Mouse (Mus musculus) heart, embryonic 15.5 days (tissue): Measurements from ENCODE around the gene Hspg2. TPM values are rescaled to one million over a fixed set of nuclear protein-coding genes. Genes with fewer than 3 reads are reported as not detected.

Experiments
- ATAC-seq: fragments of 200-750 bp; cut with Nextera tagmentation; replicated peaks from 2 replicates; pipeline ENCODE4 v1.8.0; 2017; ENCODE audit warnings: low read depth, moderate TSS enrichment; ENCODE audit not compliant: insufficient number of reproducible peaks, insufficient read depth, low FRiP score
- H3K27ac ChIP-seq: fragments of 300-500 bp; sonication (generic); 2 replicates; pipeline ENCODE4 v1.5.1; 2015; ENCODE audit warnings: mild to moderate bottlenecking, inconsistent platforms
- H3K27me3 ChIP-seq: fragments of 300-500 bp; sonication (generic); 2 replicates; pipeline ENCODE4 v1.6.1; 2015; ENCODE audit warnings: inconsistent platforms
- H3K36me3 ChIP-seq: fragments of 300-500 bp; sonication (generic); 2 replicates; pipeline ENCODE4 v1.6.1; 2015; ENCODE audit warnings: mild to moderate bottlenecking, inconsistent platforms
- H3K4me1 ChIP-seq: fragments of 300-500 bp; sonication (generic); replicated peaks from 2 replicates; pipeline ENCODE4 v1.6.1; 2015; ENCODE audit warnings: inconsistent platforms
- H3K4me2 ChIP-seq: fragments of 300-500 bp; sonication (generic); 2 replicates; pipeline ENCODE4 v1.6.1; 2015; ENCODE audit warnings: inconsistent platforms, mild to moderate bottlenecking, moderate library complexity
- H3K4me3 ChIP-seq: fragments of 300-500 bp; sonication (generic); 2 replicates; pipeline ENCODE4 v1.5.1; 2015; ENCODE audit warnings: mild to moderate bottlenecking, inconsistent platforms
- H3K9ac ChIP-seq: fragments of 300-500 bp; sonication (generic); 2 replicates; pipeline ENCODE4 v1.6.1; 2015; ENCODE audit warnings: mild to moderate bottlenecking, inconsistent platforms
- H3K9me3 ChIP-seq: fragments of 300-500 bp; sonication (generic); replicated peaks from 2 replicates; pipeline ENCODE4 v1.6.1; 2016; ENCODE audit warnings: inconsistent platforms
- WGBS: fragments of 180-500 bp; shearing (Covaris S2); methylation state at CpG from one replicate; pipeline ENCODE4 v1.1.7; 2015; ENCODE audit warnings: mixed read lengths; 5-methylcytosine and 5-hydroxymethylcytosine counted together
- polyA plus RNA-seq: library from polyadenylated mRNA; unstranded; fragments of >200 nt; fragmentation: Nextera tagmentation; extraction: Ambion mirVana; gene quantifications from 2 replicates; pipeline ENCODE4 v1.2.1, GENCODE M21; 2015

Gene Hspg2
- polyA plus RNA-seq, 1 experiment from 2014 or later: 41.3 TPM

DNA sequence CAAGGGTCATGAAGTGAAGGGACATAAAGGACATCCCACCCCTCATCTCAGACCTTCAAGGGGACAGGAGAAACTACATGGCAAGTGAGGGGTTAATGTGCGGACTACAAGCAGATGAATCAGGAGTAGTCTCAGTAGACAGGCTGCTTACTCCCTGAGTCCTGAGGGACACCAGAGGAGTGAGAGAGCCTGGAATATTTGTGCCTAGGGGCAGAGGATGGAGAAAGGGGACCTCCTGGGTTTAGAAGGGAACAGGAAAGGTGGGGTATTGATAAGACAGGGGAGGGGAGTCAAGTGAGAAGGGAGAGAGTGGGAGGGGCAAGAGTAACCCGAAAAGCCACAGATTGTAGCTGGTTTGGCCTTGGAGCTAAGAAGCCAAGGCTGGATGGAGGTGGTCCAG lies 19.9 kb upstream of the Hspg2 start:
- peak overlapping the region; percentile 76 for H3K27ac ChIP-seq

GRCm38 (mm10) chr4:137449132-137449531 lies 19.4 kb upstream of the Hspg2 start:
- H3K9me3 ChIP-seq: no peaks in the 10 kb centered on the region

More for the DNA sequence above, 19.9 kb upstream of the Hspg2 start:
- Histone ChIP-seq H3K9me3 (no peaks in the 10 kb centered on the region), H3K36me3 (no peaks in the 10 kb centered on the region), H3K4me3 (no peak overlapping the region), H3K4me1 (peaks cover 26% of the 10 kb centered on the region), H3K4me2 (peak overlapping the region; percentile 16), H3K27me3 (no peaks in the 10 kb centered on the region), H3K9ac (0 out of 2 replicates have a peak overlapping the region, but pooled peaks have one; percentile 14)
- 29% methylated on average over 2 of the region's 2 CpGs for WGBS
- no peak for ATAC-seq

DNA sequence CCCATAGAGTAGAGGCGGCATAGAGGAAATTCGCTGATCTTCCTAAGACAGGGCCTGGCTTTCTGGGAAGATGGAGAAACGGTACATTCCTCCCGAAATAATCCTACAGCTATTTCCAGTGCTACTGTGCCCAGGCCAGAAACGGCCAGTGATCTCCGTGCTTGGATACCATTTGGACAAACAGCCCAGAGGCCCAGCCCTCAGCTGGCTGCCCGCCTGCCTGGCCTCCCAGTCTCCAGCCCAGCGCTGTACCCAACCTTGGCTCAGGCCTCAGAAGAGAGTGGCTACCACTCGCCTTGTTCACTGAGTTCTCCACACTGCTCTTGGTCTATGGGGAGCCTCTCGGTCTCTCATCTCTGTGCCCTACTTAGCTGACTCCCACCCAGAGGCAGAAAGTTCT lies 18.9 kb upstream of the Hspg2 start:
- Histone ChIP-seq H3K4me2 (no peak overlapping the region), H3K4me1 (peaks cover 30% of the 10 kb centered on the region), H3K27ac (peak overlapping the region; percentile 76), H3K9me3 (no peaks in the 10 kb centered on the region), H3K9ac (no peak overlapping the region), H3K4me3 (no peak overlapping the region), H3K27me3 (no peaks in the 10 kb centered on the region), H3K36me3 (no peaks in the 10 kb centered on the region)
- WGBS: 67% methylated on average over 10 of the region's 10 CpGs
- ATAC-seq: 0 out of 2 replicates have a peak, but pooled peaks have one; percentile 20

More at GRCm38 (mm10) chr4:137449132-137449531, 19.4 kb upstream of the Hspg2 start:
- ATAC-seq: no peak
- WGBS: 37% methylated on average over 2 of the region's 2 CpGs
- Histone ChIP-seq H3K27me3 (no peaks in the 10 kb centered on the region), H3K27ac (peak overlapping the region; percentile 76), H3K9ac (no peak overlapping the region), H3K4me3 (no peak overlapping the region), H3K36me3 (no peaks in the 10 kb centered on the region), H3K4me1 (peaks cover 30% of the 10 kb centered on the region), H3K4me2 (no peak overlapping the region)

- 89% methylated on average over 6 of the region's 6 CpGs for WGBS
- Histone ChIP-seq H3K4me1 (peaks cover 35% of the 10 kb centered on the region), H3K9me3 (no peaks in the 10 kb centered on the region), H3K27ac (no peak overlapping the region), H3K4me3 (no peak overlapping the region), H3K27me3 (no peaks in the 10 kb centered on the region), H3K9ac (no peak overlapping the region), H3K4me2 (no peak overlapping the region), H3K36me3 (no peaks in the 10 kb centered on the region)
- no peak for ATAC-seq
Measured at GRCm38 (mm10) chr4:137452190-137452589, 16.4 kb upstream of the Hspg2 start.

GRCm38 (mm10) chr4:137453234-137453767 lies 15.3 kb upstream of the Hspg2 start, which contains the start of gene 1700013G24Rik:
TSS of gene 1700013G24Rik (plus strand) at chr4:137453284.
- Histone ChIP-seq H3K27me3 (no peaks in the 10 kb centered on the region), H3K36me3 (no peaks in the 10 kb centered on the region), H3K27ac (no peak within 1 kb of the TSS), H3K9ac (no peak within 1 kb of the TSS), H3K4me1 (peaks cover 30% of the 10 kb centered on the region), H3K4me2 (no peak within 1 kb of the TSS), H3K9me3 (no peaks in the 10 kb centered on the region), H3K4me3 (no peak within 1 kb of the TSS)
- WGBS: 87% methylated on average over 8 of the region's 8 CpGs
- no peak for ATAC-seq

DNA sequence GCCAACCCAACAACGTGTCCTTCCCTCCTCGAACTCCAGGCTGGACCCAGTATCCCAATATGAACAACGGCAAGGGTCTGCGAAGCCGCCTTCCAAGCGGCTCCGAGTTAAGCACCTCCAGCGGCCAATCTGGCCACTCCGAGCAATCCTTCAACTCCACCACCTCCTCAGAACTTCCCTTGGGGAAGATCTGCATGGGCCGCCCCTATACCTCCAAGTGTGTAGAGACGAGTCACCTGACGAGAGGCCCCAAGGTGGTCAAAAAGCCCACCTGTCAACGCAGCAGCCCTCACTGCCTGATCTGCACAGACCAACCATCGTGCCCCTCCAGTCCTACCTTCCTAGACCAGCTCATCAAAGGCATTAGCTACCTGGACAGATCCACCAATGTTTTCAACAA lies 14.0 kb upstream of the Hspg2 start:
- no peaks in the 10 kb centered on the region for H3K36me3 ChIP-seq
- H3K4me2 ChIP-seq: no peak overlapping the region
- no peak overlapping the region for H3K27ac ChIP-seq
- no peak overlapping the region for H3K4me3 ChIP-seq
- no peaks in the 10 kb centered on the region for H3K27me3 ChIP-seq
- H3K4me1 ChIP-seq: peaks cover 20% of the 10 kb centered on the region; the same call in 1 of the 2 replicates
- no peak for ATAC-seq
- WGBS: 83% methylated on average over 14 of the region's 14 CpGs
- H3K9me3 ChIP-seq: no peaks in the 10 kb centered on the region
- no peak overlapping the region for H3K9ac ChIP-seq

DNA sequence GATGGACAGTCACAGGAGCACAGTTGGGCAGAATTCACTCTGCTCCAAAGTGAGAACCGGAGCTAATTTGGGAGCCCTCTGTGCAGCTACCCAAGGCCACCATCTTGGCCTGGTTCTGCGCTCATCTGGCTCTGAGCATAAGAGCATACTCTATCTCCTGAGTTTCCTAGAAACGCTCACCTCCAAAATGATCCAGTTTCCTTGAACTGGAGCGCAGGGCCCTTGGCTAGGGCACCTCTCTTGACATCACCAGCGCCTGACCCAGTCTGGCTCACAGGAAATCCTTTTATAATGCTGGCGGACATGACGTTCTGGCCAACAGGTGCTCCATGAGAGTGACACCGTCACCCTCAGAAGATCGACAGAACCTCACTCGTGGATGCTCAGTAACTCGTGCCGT lies 12.0 kb upstream of the Hspg2 start:
- H3K9me3 ChIP-seq: no peaks in the 10 kb centered on the region
- no peaks in the 10 kb centered on the region for H3K36me3 ChIP-seq
- H3K4me2 ChIP-seq: no peak overlapping the region
- H3K9ac ChIP-seq: no peak overlapping the region
- H3K4me1 ChIP-seq: peaks cover 20% of the 10 kb centered on the region
- no peaks in the 10 kb centered on the region for H3K27me3 ChIP-seq
- no peak overlapping the region for H3K27ac ChIP-seq
- no peak overlapping the region for H3K4me3 ChIP-seq
- WGBS: 83% methylated on average over 12 of the region's 12 CpGs
- ATAC-seq: no peak

DNA sequence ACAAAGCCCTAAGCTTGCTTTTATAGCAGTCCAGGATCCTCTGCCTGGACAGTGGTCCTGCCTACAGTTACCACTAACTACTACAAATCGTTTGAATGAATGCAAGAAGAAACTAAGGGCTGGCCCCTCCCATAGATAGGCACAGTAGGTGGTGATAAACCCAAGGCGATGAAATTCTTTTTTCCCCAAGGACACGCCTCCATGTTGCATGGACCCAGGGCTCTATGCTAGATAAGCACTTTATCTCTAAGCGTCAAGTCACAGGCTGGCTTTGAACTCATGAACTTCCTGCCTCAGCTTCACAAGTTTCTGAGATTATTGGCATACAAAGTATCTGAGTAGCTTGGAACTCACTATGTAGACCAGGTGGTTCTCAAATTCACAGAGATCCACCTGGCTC lies 11.3 kb upstream of the Hspg2 start:
- 30% methylated on average over 4 of the region's 4 CpGs for WGBS
- Histone ChIP-seq H3K27ac (no peak overlapping the region), H3K9ac (no peak overlapping the region), H3K4me2 (no peak overlapping the region), H3K4me1 (peaks cover 22% of the 10 kb centered on the region), H3K4me3 (no peak overlapping the region), H3K36me3 (no peaks in the 10 kb centered on the region), H3K9me3 (no peaks in the 10 kb centered on the region), H3K27me3 (no peaks in the 10 kb centered on the region)
- ATAC-seq: no peak

GRCm38 (mm10) chr4:137458310-137458709 lies 10.3 kb upstream of the Hspg2 start:
- ATAC-seq: no peak
- Histone ChIP-seq H3K27ac (no peak overlapping the region), H3K4me3 (no peak overlapping the region), H3K9ac (no peak overlapping the region), H3K27me3 (no peaks in the 10 kb centered on the region), H3K4me2 (no peak overlapping the region), H3K4me1 (peaks cover 24% of the 10 kb centered on the region), H3K36me3 (no peaks in the 10 kb centered on the region), H3K9me3 (no peaks in the 10 kb centered on the region)
- WGBS: 78% methylated on average over 9 of the region's 9 CpGs

DNA sequence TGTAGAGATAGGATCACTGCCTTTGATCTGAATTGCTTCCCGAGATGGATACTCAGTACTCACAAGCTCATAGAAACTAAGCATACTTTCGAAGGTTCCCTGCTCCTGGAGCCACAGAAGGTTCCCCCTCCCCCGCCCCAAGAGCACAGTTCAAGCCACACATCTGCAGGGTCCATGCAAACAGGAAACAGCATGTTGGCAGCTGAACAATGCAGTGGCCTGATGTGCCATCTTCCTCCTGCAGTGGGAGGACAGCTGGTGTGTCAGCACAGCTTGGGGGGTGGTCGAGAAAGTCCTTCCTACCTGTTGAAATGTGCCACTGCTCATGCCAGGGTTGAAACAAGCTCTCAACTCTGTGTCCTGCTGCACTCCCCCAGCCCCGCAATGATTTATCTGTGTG lies 9.7 kb upstream of the Hspg2 start:
- H3K4me2 ChIP-seq: no peak overlapping the region
- H3K27me3 ChIP-seq: no peaks in the 10 kb centered on the region
- WGBS: 52% methylated on average over 5 of the region's 5 CpGs
- H3K9ac ChIP-seq: no peak overlapping the region
- ATAC-seq: no peak
- peaks cover 19% of the 10 kb centered on the region for H3K4me1 ChIP-seq
- no peaks in the 10 kb centered on the region for H3K36me3 ChIP-seq
- H3K4me3 ChIP-seq: no peak overlapping the region
- no peaks in the 10 kb centered on the region for H3K9me3 ChIP-seq
- no peak overlapping the region for H3K27ac ChIP-seq

GRCm38 (mm10) chr4:137460676-137461075 lies 7.9 kb upstream of the Hspg2 start:
- WGBS: 71% methylated on average over 14 of the region's 14 CpGs
- peaks cover 33% of the 10 kb centered on the region for H3K4me1 ChIP-seq
- peak overlapping the region; percentile 70 for H3K27ac ChIP-seq
- ATAC-seq: no peak
- no peaks in the 10 kb centered on the region for H3K27me3 ChIP-seq
- H3K4me3 ChIP-seq: no peak overlapping the region
- no peak overlapping the region for H3K4me2 ChIP-seq
- no peak overlapping the region for H3K9ac ChIP-seq
- no peaks in the 10 kb centered on the region for H3K36me3 ChIP-seq
- H3K9me3 ChIP-seq: no peaks in the 10 kb centered on the region

DNA sequence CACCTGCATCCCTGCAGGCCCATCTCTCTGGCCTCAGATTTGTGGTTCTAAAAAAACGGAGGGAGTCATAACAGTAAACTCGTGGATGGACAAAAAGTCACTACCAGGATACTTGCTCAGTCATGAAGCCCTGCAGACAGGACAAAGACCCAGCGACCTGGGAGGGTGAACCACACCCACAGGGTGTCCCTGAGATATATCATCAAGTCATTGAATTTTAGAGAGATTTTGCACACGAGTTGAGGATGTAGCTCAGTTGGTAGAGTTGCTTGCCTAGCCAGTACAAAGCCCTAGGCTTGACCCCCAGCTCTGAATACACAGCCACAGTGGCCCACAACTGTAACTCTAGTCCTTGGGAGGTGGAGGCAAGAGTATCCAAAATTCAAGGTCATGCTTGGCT lies 7.4 kb upstream of the Hspg2 start:
- H3K9me3 ChIP-seq: no peaks in the 10 kb centered on the region
- H3K27me3 ChIP-seq: no peaks in the 10 kb centered on the region
- peak overlapping the region; percentile 70 for H3K27ac ChIP-seq
- WGBS: 73% methylated on average over 4 of the region's 4 CpGs
- H3K36me3 ChIP-seq: no peaks in the 10 kb centered on the region
- no peak overlapping the region for H3K4me3 ChIP-seq
- H3K4me1 ChIP-seq: peaks cover 34% of the 10 kb centered on the region
- no peak overlapping the region for H3K9ac ChIP-seq
- ATAC-seq: no peak
- H3K4me2 ChIP-seq: no peak overlapping the region
